Mouse (Mus musculus) neural tube, embryonic 13.5 days (tissue): ENCODE measurements around the gene Rxfp2. TPM values are rescaled to one million over a fixed set of nuclear protein-coding genes. Genes with fewer than 3 reads are reported as not detected.

ENCODE experiments used
- ATAC-seq: fragments of 200-750 bp; cut with Nextera tagmentation; 2 replicates; pipeline ENCODE4 v1.8.0; 2017; ENCODE audit warnings: low read depth, mild to moderate bottlenecking, moderate TSS enrichment, moderate library complexity
- H3K27ac ChIP-seq: fragments of 300-500 bp; sonication (generic); replicated peaks from 2 replicates; pipeline ENCODE4 v1.5.1; 2015; ENCODE audit warnings: moderate library complexity, mild to moderate bottlenecking, inconsistent platforms
- H3K27me3 ChIP-seq: fragments of 300-500 bp; sonication (generic); 2 replicates; pipeline ENCODE4 v1.6.1; 2015; ENCODE audit warnings: mild to moderate bottlenecking, inconsistent platforms
- H3K36me3 ChIP-seq: fragments of 300-500 bp; sonication (generic); 2 replicates; pipeline ENCODE4 v1.6.1; 2015; ENCODE audit warnings: mild to moderate bottlenecking, inconsistent platforms
- H3K4me1 ChIP-seq: fragments of 300-500 bp; sonication (generic); replicated peaks from 2 replicates; pipeline ENCODE4 v1.6.1; 2015; ENCODE audit warnings: inconsistent platforms
- H3K4me2 ChIP-seq: fragments of 300-500 bp; sonication (generic); 2 replicates; pipeline ENCODE4 v1.6.1; 2015; ENCODE audit warnings: inconsistent platforms, mild to moderate bottlenecking, moderate library complexity
- H3K4me3 ChIP-seq: fragments of 300-500 bp; sonication (generic); 2 replicates; pipeline ENCODE4 v1.5.1; 2015; ENCODE audit warnings: mild to moderate bottlenecking, inconsistent platforms
- H3K9ac ChIP-seq: fragments of 300-500 bp; sonication (generic); 2 replicates; pipeline ENCODE4 v1.6.1; 2015; ENCODE audit warnings: moderate library complexity, mild to moderate bottlenecking, inconsistent platforms
- H3K9me3 ChIP-seq: fragments of 300-500 bp; sonication (generic); 2 replicates; pipeline ENCODE4 v1.6.1; 2016; ENCODE audit warnings: inconsistent platforms
- WGBS: fragments of 180-500 bp; shearing (Covaris S2); methylation state at CpG from one replicate; pipeline ENCODE4 v1.1.7; 2015; 5-methylcytosine and 5-hydroxymethylcytosine counted together
- polyA plus RNA-seq: library from polyadenylated mRNA; unstranded; fragments of >200 nt; fragmentation: Nextera tagmentation; extraction: Ambion mirVana; gene quantifications from 2 replicates; pipeline ENCODE4 v1.2.1, GENCODE M21; 2015

Gene Rxfp2
- polyA plus RNA-seq, 1 experiment from 2014 or later = 0.64 TPM

- H3K36me3 ChIP-seq = no peaks in the 10 kb centered on the region
- H3K9ac ChIP-seq = no peak overlapping the region
- peaks cover 6% of the 10 kb centered on the region; the same call in 1 of the 2 replicates for H3K4me1 ChIP-seq
- H3K4me2 ChIP-seq = no peak overlapping the region
- WGBS = 59% methylated on average over 4 of the region's 4 CpGs
- H3K27ac ChIP-seq = no peak overlapping the region
- H3K27me3 ChIP-seq = 0 out of 2 replicates have a peak, but pooled peaks cover 6% of the 10 kb centered on the region
- H3K4me3 ChIP-seq = no peak overlapping the region
- peaks cover 5% of the 10 kb centered on the region; the same call in 1 of the 2 replicates for H3K9me3 ChIP-seq
- no peak for ATAC-seq
Measured at GRCm38 (mm10) chr5:150021805-150022204, 3.3 kb downstream of the Rxfp2 start.

- Histone ChIP-seq H3K27ac (no peak overlapping the region), H3K36me3 (no peaks in the 10 kb centered on the region), H3K4me3 (no peak overlapping the region), H3K4me2 (no peak overlapping the region), H3K9ac (no peak overlapping the region), H3K27me3 (0 out of 2 replicates have a peak, but pooled peaks cover 6% of the 10 kb centered on the region), H3K9me3 (peaks cover 5% of the 10 kb centered on the region; the same call in 1 of the 2 replicates), H3K4me1 (peaks cover 6% of the 10 kb centered on the region; the same call in 1 of the 2 replicates)
- ATAC-seq = no peak
- WGBS = 74% methylated on average over 18 of the region's 18 CpGs
Measured at GRCm38 (mm10) chr5:150022556-150022955, 4.1 kb downstream of the Rxfp2 start.

- 0 out of 2 replicates have a peak, but pooled peaks cover 6% of the 10 kb centered on the region for H3K27me3 ChIP-seq
- 95% methylated on average over 6 of the region's 6 CpGs for WGBS
- no peak overlapping the region for H3K9ac ChIP-seq
- H3K36me3 ChIP-seq = no peaks in the 10 kb centered on the region
- ATAC-seq = no peak
- H3K27ac ChIP-seq = no peak overlapping the region
- peaks cover 6% of the 10 kb centered on the region; the same call in 1 of the 2 replicates for H3K4me1 ChIP-seq
- no peak overlapping the region for H3K4me2 ChIP-seq
- no peak overlapping the region for H3K4me3 ChIP-seq
- peaks cover 5% of the 10 kb centered on the region; the same call in 1 of the 2 replicates for H3K9me3 ChIP-seq
Measured at GRCm38 (mm10) chr5:150023476-150023875, 5.0 kb downstream of the Rxfp2 start.

- 80% methylated on average over 2 of the region's 2 CpGs for WGBS
- peaks cover 5% of the 10 kb centered on the region; the same call in 1 of the 2 replicates for H3K9me3 ChIP-seq
- H3K4me3 ChIP-seq = no peak overlapping the region
- no peaks in the 10 kb centered on the region for H3K36me3 ChIP-seq
- H3K9ac ChIP-seq = no peak overlapping the region
- H3K27ac ChIP-seq = no peak overlapping the region
- no peak for ATAC-seq
- no peaks in the 10 kb centered on the region for H3K27me3 ChIP-seq
- no peak overlapping the region for H3K4me2 ChIP-seq
- H3K4me1 ChIP-seq = peaks cover 3% of the 10 kb centered on the region; the same call in 1 of the 2 replicates
Measured at GRCm38 (mm10) chr5:150024188-150024587, 5.7 kb downstream of the Rxfp2 start.

- no peak for ATAC-seq
- 94% methylated on average over 14 of the region's 14 CpGs for WGBS
- Histone ChIP-seq H3K27me3 (no peaks in the 10 kb centered on the region), H3K27ac (no peak overlapping the region), H3K4me1 (peaks cover 3% of the 10 kb centered on the region; the same call in 1 of the 2 replicates), H3K9ac (no peak overlapping the region), H3K4me3 (no peak overlapping the region), H3K9me3 (peaks cover 5% of the 10 kb centered on the region; the same call in 1 of the 2 replicates), H3K36me3 (no peaks in the 10 kb centered on the region), H3K4me2 (no peak overlapping the region)
Measured at GRCm38 (mm10) chr5:150024901-150025300, 6.4 kb downstream of the Rxfp2 start.

- no peaks in the 10 kb centered on the region for H3K36me3 ChIP-seq
- no peak overlapping the region for H3K27ac ChIP-seq
- peaks cover 3% of the 10 kb centered on the region; the same call in 1 of the 2 replicates for H3K4me1 ChIP-seq
- no peak overlapping the region for H3K9ac ChIP-seq
- ATAC-seq = no peak
- WGBS = 92% methylated on average over 15 of the region's 15 CpGs
- peaks cover 5% of the 10 kb centered on the region; the same call in 1 of the 2 replicates for H3K9me3 ChIP-seq
- no peak overlapping the region for H3K4me2 ChIP-seq
- no peak overlapping the region for H3K4me3 ChIP-seq
- no peaks in the 10 kb centered on the region for H3K27me3 ChIP-seq
Measured at GRCm38 (mm10) chr5:150025326-150025725, 6.9 kb downstream of the Rxfp2 start.

- WGBS = 81% methylated on average over 12 of the region's 12 CpGs
- H3K4me1 ChIP-seq = peaks cover 6% of the 10 kb centered on the region; the same call in 1 of the 2 replicates
- peaks cover 5% of the 10 kb centered on the region; the same call in 1 of the 2 replicates for H3K9me3 ChIP-seq
- ATAC-seq = no peak
- no peaks in the 10 kb centered on the region for H3K27me3 ChIP-seq
- no peak overlapping the region for H3K9ac ChIP-seq
- no peaks in the 10 kb centered on the region for H3K36me3 ChIP-seq
- H3K4me3 ChIP-seq = no peak overlapping the region
- no peak overlapping the region for H3K4me2 ChIP-seq
- H3K27ac ChIP-seq = no peak overlapping the region
Measured at GRCm38 (mm10) chr5:150026509-150027087, 8.1 kb downstream of the Rxfp2 start.

- H3K27me3 ChIP-seq = no peaks in the 10 kb centered on the region
- no peaks in the 10 kb centered on the region for H3K9me3 ChIP-seq
- H3K9ac ChIP-seq = no peak overlapping the region
- ATAC-seq = no peak
- no peak overlapping the region for H3K4me3 ChIP-seq
- H3K4me1 ChIP-seq = peaks cover 6% of the 10 kb centered on the region; the same call in 1 of the 2 replicates
- 32% methylated on average over 6 of the region's 6 CpGs for WGBS
- no peaks in the 10 kb centered on the region for H3K36me3 ChIP-seq
- H3K4me2 ChIP-seq = no peak overlapping the region
- no peak overlapping the region for H3K27ac ChIP-seq
Measured at GRCm38 (mm10) chr5:150031201-150031600, 12.7 kb downstream of the Rxfp2 start.

GRCm38 (mm10) chr5:150031634-150032033 is 13.2 kb downstream of the Rxfp2 start:
- Histone ChIP-seq H3K27me3 (no peaks in the 10 kb centered on the region), H3K4me3 (no peak overlapping the region), H3K4me1 (peaks cover 6% of the 10 kb centered on the region; the same call in 1 of the 2 replicates), H3K4me2 (no peak overlapping the region), H3K9me3 (no peaks in the 10 kb centered on the region), H3K9ac (no peak overlapping the region), H3K27ac (no peak overlapping the region), H3K36me3 (no peaks in the 10 kb centered on the region)
- 86% methylated on average over 3 of the region's 3 CpGs for WGBS
- ATAC-seq = no peak

GRCm38 (mm10) chr5:150032075-150032492 is 13.6 kb downstream of the Rxfp2 start:
- H3K4me1 ChIP-seq = peaks cover 6% of the 10 kb centered on the region; the same call in 1 of the 2 replicates
- no peaks in the 10 kb centered on the region for H3K27me3 ChIP-seq
- H3K4me2 ChIP-seq = no peak overlapping the region
- no peaks in the 10 kb centered on the region for H3K9me3 ChIP-seq
- no peak overlapping the region for H3K9ac ChIP-seq
- whole genome bisulfite sequencing = 47% methylated on average over 3 of the region's 3 CpGs
- no peak overlapping the region for H3K4me3 ChIP-seq
- ATAC-seq = no peak
- H3K27ac ChIP-seq = no peak overlapping the region
- no peaks in the 10 kb centered on the region for H3K36me3 ChIP-seq

- ATAC-seq = no peak
- Histone ChIP-seq H3K27ac (no peak overlapping the region), H3K4me2 (no peak overlapping the region), H3K9me3 (no peaks in the 10 kb centered on the region), H3K36me3 (no peaks in the 10 kb centered on the region), H3K4me1 (0 out of 2 replicates have a peak, but pooled peaks cover 2% of the 10 kb centered on the region), H3K27me3 (no peaks in the 10 kb centered on the region), H3K4me3 (no peak overlapping the region), H3K9ac (no peak overlapping the region)
- 92% methylated on average over 8 of the region's 8 CpGs for WGBS
Measured at GRCm38 (mm10) chr5:150036286-150036685, 17.8 kb downstream of the Rxfp2 start.

- H3K4me3 ChIP-seq = no peak overlapping the region
- no peak overlapping the region for H3K9ac ChIP-seq
- no peak for ATAC-seq
- H3K36me3 ChIP-seq = no peaks in the 10 kb centered on the region
- H3K4me1 ChIP-seq = no peaks in the 10 kb centered on the region
- WGBS = 80% methylated on average over 4 of the region's 4 CpGs
- no peak overlapping the region for H3K27ac ChIP-seq
- no peaks in the 10 kb centered on the region for H3K27me3 ChIP-seq
- no peaks in the 10 kb centered on the region for H3K9me3 ChIP-seq
- H3K4me2 ChIP-seq = no peak overlapping the region
Measured at GRCm38 (mm10) chr5:150036918-150037317, 18.4 kb downstream of the Rxfp2 start.
